Mouse (Mus musculus): ENCODE results near the gene Amz1.

The Amz1 gene

DNA sequence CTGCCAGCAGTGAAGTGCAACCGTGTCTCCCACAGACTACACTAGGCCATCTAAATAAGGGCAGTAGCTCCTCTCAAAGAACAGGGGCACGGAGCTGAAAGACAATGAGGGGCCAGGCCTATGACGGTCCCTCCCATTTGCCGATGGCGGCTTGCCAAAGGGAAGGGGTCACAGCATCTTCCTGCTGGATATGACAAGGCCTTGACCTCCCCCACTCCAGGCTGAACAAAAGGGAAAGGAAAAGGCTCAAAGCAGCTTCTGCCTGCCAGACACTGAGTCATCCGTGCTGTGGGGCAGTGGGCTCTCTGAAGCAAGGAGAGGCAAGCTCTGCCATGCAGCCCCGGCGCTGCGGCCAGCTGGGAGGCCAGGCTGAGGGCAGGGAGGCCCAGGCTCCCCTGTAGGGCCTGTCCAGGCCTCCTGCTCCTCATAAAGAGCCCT is 43.8 kb downstream of the Amz1 start:
- 31% methylated on average over 9 of the region's 9 CpGs for WGBS

DNA sequence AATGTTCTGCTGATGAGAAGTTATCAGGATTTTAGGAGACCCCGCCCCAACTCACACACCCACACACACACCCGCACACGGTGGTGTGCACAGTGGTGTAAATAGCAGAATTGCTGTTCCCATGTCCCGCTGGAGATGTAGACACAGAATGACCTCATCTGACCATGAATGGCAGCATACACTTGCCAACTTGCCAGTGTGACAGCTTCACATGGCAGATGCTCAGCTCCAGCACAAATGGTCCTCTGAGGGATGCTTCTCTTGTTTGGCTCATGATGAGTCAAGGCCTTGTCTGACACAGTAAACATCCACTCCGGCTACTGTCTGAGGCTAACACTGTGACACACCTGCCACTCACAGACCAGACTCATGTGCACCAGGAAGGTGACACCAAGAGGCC is 44.4 kb downstream of the Amz1 start:
- 30% methylated on average over 5 of the region's 5 CpGs for WGBS

DNA sequence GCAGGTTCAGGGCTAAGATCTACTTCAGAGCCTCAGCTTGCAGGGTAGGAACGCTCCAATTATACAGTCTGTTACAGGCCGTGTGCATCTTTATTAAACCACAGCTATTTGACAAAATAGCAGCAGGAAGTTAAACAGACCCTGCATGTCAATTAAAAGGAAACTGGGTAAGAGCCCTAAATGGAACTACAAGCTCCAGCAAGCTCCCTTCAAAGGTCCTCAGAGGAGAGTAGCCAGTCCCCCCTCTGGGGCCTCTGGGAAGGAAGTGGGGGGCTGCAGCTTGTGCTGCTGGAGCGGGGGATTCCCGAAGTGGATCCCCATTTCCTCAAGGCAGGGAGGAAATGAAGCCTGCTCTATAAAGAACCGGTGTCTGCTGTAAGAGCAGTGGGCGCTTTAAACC is 47.7 kb downstream of the Amz1 start:
- WGBS: 44% methylated on average over 6 of the region's 6 CpGs

DNA sequence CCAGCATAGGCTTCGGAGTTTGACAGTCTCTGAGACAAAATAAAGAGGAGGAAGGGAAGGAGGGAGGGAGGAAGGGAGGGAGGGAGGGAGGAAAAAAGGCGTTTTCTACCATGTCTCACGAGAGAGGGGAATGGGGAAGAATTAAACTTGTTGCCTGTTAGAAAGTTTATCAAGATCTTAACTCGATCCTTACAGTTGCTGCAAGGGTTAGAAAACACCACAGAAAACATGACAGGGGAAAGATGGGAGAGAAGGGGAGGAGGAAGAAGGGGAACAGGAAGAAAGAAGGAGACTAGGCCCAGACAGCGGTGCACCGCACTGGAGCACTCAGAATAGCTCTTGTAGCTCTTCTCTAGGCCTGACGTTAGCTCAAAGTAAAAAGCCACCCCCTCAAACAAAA is 48.2 kb downstream of the Amz1 start:
- 56% methylated on average over 7 of the region's 7 CpGs for WGBS

DNA sequence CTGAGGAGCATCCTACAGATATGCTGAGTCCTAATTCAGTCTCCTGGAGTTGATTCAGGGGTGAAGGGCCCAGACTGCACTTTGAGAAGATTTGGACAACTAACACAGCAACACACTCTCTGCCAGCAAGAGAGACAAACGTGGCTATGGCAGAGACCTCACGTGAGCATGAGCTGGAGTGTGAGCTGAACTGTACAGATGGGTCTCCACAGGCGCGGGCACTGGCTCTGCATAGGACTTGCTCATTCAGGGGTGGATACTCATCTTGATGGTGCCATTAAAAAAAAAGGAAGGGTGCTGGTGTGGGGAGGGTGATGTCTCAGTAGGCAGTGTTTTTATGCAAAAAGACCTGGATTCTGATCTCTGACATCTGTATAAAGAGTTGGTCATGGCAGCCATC is 51.2 kb downstream of the Amz1 start:
- 82% methylated on average over 4 of the region's 4 CpGs for WGBS

DNA sequence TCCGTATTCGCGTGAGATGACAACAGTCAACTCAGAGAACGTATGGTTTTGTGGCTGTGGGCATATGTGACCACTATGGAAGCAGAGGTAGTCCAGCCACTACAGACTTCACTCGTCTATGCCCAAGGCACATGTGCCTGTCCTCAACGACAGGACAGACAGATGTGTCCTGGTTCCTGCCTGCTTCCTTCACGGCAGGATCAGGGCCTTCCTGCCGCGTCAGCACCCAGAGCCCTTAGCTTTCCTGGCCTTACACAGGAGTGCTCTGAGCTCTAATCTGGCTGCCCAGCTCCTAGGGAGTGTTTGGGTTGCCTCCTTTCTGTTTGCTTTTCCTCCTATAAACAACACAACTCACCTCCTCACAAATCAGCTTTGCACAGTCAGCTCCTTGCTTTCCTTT is 53.0 kb downstream of the Amz1 start:
- WGBS: 67% methylated on average over 9 of the region's 9 CpGs

DNA sequence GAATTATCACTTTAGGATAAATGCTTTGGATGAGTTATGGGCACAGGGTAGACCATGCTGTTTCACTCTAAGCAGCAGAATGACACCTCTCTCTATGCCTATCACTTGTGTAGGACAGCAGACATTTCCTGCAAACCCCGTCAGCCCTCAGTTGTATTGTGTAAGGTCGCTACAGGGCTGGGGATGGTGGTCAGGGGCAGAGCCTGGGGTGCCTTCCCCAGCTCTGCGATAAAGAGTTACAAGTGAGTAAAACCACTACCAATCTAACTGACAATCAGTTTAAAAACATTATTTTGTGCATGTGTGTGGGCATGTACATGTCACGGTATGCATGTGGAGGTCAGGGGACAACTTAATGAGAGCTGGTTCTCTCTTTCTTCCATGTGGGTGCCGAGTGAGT is 57.2 kb downstream of the Amz1 start:
- 83% methylated on average over 5 of the region's 5 CpGs for WGBS

DNA sequence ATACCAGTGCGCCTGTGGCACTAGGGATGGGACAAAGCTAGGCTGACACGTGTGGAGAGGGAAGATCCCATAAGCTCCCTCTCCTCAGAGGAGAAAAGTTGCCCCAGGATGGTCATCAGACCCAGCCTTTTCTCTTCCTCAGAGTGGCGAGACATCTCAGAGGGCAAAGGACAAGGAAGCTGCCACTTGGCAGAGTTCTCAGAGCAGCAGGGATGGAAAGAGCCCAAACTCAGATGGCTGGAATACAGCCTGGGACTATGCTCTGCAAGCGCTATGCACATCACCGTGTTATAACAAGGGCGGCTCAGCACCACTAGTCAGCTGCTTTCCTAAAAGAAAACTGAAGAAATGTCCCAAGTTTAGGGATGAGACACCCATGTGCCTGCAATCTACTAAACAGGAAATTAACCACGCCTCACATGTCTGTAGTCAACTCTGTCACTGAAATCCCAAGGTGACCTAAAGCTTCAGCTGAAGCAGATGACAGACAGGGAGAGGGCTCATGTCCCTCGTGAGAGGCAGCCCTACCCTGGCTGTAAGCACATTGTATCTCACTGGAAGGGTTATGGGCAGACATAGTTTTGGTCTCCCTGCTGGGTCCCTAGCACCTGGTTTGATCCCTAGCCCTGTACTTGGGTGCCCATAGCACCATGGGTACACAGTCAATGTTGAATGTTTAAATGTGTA is 58.1 kb downstream of the Amz1 start:
- WGBS: 79% methylated on average over 8 of the region's 8 CpGs

DNA sequence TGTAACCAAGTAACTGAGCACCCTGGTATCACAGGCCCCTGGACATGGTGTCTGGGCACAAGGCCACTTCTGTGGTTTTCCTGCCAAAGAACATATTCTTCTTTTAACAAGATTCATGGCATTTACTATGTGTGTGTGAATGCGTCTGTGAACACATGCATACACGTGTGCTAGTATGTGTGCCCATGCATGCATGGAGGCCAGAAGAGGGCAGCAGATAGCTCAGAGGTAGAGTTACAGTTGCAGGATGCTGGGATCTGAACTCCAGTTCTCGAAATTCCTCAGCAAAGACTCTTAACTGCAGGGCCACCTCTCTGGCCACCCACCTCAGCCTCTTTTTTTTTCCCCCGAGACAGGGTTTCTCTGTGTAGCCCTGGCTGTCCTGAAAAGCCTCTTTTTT is 59.6 kb downstream of the Amz1 start:
- 94% methylated on average over 4 of the region's 4 CpGs for WGBS

DNA sequence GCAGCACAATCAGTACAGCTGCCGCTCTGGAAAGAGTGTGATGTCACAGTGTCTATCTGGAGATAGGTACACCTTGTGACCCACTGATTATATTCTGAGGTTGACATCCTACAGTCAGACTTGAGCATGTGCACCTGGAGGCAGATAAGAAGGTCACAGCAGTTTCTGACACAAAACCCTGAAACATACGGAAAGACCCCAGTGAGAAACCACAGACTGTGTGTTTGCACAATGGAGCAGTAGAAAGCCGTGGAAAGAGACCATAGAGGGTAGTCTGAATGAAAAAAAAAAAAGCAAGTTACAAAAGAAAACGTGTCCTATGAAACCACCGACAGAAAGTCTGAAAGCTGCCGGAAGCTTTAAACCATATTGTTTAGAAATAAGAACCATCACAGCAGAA is 60.4 kb downstream of the Amz1 start:
- WGBS: 84% methylated on average over 6 of the region's 6 CpGs

DNA sequence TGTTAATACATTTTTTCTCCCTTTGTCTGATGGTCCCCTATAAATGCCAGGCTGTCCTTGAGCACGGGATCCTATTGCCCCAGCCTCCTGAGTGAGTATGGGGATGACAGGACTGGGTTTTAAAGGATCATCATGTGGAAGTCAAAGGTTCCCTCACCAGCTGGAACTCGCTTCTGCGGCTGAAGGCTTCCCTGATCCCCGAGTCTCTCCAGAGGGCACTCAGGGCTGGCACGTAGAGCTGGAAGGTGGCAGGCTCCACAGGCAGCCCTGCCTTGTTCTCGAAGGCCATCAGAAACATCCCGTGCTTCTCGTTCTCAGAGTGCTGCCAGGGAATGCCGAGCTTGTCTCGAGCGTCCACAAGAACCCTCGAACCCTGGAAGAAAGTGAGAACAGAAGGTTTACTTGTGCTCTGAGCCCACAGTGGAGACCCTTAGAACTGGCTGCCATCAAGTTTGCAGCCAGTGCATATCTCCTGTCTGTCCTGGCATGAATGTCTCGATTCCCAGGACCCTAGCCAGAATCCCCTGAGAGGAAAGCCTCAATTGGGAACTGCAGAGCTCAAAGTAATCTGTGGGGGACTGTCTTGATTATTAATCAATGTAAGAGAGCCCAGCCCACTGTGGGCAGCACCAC is 61.4 kb downstream of the Amz1 start:
- 70% methylated on average over 13 of the region's 13 CpGs for WGBS

DNA sequence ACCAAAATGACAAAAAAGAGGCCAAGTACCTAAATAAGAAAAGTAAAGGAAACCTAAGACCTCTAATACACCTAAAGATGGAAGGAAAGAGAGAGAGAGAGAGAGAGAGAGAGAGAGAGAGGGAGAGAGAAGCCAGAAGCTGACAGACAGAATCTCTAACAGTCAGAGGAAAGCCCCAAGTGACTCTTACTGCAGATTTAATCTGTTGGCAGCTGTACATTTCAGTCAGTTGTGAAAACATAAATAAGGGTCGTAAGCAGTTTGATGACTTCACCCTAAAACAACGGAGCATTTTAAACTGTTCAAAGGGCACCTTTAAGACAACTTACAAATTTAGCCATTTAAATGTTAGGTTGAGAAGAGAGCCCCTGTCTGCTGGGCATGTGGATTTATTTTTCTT is 66.5 kb downstream of the Amz1 start:
- WGBS: 40% methylated on average over 2 of the region's 2 CpGs

DNA sequence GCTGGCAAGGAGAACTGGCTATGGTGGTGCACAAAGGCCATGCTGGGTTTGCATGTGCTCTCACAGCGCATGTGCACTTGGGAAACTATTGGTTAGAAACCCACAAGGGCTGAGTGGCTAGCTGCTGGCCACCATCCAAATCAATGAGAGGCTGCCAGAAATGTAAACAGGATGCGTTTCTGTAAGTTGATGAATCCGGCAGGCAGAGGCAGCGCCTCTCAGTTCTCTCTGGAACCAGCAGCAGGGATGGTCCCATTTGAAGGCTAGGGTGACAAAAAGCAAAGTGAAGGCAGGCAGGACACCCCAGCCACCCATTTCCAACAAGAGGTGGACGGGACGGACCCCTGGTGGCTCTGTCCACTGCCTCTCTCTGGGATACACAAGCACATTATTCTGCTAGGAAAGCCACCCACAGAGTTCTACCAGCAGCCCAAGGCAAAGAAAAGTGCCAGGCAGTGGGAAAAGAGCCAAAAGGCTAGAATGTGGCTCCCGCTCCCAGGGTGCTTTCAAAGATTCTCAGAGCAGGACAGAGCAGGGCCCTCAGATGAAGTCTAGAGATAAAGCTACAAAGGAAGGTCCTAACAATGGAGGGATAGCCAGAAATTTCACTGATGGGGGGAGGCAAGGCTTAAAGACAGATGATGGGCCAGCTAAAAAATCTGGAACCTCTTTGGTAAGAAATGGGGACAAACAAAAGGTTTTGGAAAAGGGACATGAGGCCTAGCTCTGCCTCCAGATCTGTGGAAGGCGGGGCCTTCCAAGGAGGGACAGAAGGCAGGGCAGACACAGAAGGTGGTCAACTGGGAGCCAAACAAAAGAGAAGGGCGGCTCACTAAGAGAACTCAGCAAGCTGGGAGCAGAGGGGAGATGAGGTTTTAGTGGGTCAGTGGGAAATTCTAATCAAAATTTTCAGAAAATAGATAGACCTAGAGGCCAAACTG is 67.3 kb downstream of the Amz1 start:
- 25% methylated on average over 9 of the region's 9 CpGs for WGBS

DNA sequence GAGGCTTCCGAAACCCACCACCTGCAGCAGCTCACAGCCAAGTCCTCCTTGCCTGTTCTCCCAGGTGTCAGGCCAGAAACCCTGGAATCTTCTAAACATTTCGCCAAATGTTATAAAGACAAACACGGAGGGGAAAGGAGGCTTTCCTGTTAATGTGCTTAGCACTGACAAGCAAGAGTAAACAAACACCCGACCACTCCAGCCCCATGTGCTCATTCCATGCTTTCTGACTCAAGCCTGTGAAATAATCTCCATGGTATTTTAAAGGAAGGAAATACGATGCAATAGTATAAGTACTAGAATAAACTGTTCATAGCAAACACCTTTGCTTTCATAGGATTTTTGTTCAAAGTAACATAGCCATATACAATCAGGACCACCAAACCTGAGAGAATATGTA is 68.3 kb downstream of the Amz1 start:
- WGBS: 58% methylated on average over 5 of the region's 5 CpGs

DNA sequence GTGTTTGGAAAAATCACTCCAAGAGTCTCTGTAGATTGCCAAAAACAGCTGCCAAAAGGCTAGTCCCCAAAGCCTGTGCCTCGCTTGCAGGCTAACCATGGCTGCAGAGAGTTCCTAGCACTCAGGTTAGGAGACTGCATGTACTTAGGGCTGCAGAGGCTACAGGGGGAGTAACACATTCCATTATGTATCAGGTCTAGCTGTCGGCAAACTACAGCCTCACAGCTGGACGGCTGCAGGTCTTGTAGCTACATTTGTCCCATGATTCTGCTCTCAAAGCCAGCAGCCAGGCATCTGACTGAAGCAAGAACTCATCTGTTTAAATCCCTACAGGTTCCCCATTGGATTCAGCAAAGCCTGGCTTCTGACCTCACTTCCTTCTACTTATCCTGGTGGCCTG is 70.8 kb downstream of the Amz1 start:
- WGBS: 43% methylated on average over 3 of the region's 3 CpGs

DNA sequence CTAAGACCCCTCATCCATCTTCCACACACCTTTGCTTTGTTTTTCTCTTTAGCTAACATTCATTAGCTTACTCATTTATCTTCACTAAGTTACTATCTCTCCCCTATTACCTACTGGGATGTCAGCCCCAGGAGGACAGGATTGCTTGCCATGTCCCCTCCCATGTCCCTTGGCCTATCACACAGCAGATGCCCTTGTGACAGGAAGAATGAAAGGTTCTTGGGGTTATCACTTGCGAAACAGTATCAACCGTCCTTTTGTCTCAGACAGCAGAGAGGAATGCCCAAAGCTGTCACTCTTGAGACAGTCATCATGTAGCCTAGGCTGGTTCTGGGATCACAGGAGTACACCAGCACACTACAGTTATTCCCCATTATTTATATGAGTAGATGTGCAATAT is 71.2 kb downstream of the Amz1 start:
- WGBS: 73% methylated on average over 2 of the region's 2 CpGs

DNA sequence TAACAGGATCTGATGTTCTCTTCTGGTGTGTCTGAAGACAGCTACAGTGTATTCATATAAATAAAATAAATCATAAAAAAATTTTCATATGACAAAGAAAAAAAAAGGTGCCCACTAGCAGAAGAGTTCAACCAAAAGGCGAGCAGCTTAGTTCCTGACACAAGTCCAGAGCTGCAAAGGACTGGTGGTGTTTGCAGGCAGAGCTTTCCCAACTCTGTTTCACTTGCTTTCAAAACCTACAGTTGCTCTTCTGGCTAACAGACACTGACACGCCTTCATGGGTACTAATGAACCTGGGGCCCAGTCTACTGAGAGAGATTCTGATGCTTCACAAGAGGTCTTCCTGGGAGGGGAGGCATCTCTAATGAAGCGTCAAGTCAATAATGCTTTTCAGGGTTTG is 72.1 kb downstream of the Amz1 start:
- 79% methylated on average over 3 of the region's 3 CpGs for WGBS

DNA sequence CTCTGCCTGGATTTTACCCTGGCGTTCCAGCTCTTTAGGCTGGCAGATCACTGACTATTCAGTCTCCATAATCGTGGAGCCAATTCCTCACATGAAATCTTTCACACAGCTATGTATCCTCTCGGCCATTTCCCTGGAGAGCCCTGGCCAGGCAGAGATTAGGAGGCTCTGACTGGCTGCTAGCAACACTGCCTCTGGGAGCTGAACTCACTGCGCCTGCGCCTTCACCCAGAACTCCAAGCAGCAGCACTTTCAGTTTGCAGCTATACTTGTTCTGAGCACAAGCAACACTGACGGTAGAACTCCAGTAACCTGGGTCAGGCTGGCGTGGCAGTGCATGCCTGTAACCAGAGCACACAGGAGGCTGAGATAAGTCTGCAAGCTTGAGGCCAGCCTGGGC is 74.2 kb downstream of the Amz1 start:
- WGBS: 54% methylated on average over 7 of the region's 7 CpGs

DNA sequence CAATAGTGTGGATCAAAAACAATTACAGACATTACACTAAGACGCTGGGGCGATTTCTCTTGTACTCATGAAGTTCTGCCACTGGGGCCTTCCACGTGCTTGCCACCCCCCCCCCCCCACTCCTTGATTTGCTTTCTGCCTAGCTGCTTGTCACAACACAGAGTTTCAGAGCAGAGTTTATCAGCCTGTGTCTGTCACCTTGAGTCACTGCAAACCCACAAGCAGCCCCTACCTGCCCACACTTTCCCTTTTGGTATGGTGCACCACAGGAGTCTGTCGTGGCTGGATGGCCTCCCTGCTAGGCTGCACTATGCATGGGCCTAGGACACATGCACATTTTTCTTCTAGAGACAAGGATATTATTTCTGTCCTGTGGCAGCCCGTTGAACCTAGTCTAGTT is 74.8 kb downstream of the Amz1 start:
- 43% methylated on average over 5 of the region's 5 CpGs for WGBS

DNA sequence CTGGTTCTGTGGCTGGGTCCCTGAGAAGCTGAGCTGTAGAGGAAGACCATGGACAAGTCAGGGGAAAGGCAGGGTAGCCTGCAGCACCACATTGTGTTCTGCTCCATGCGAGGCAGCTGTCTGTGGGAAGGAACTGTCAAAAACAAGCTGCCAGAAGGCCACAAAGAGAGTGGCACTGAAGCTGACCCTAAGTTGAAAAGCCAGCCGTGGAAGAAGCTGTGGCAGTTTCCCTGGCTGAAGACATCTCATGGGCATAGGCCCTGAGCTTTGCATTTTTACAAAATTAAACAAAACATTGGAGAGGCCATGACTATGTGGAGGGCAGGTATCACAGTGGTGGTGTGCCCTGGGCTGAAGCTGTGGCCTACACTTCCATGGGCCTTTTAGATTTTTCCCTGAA is 75.3 kb downstream of the Amz1 start:
- 25% methylated on average over 2 of the region's 2 CpGs for WGBS

DNA sequence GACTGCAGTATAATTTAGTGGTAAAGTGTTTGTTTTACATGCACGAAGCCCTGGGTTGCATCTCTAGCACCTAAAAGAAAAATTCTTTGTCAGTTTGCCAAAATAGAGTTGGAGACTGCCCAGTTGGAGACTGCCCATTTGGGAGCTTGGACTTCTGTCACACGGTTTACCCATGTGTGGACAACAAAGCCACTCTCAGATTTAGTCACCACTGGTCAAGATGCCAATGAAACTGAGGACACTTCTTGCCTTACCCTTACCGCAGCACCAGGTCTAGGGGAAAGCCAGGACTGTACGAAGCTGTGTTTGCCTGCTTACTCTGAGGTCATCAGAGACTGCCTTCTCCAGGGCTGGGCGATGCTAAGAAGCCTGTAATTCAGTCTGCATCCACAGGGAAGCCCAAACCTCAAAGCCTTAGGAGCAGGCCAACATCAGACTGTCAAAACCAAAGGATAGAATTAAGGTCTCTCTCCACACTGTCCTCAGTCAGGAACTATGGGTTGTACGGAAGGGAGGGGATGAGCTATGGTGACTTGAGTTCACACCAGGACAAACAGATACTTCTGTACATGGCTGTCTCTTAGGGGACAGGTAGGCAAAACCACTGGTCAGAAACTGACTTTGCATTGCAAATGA is 76.5 kb downstream of the Amz1 start:
- 50% methylated on average over 6 of the region's 6 CpGs for WGBS

DNA sequence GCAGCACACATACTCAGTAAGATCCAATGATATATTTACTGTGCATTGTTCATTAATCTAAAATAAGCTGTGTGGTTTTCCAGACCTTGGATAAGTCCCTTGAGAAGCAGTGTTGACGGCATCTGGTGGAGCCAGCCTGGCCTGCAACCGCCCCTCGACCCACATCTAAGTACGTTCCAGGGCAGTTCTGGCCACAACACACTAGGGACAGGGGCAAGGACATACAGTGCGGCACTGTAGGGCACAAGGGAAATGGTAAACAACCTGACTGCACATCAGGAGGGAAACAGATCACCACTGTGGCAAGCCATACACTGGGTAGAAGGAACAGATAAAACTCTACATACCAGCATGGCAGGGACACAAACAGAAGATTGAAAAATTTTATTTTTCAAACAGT is 77.9 kb downstream of the Amz1 start:
- WGBS: 92% methylated on average over 5 of the region's 5 CpGs
